Mouse (Mus musculus) left cerebral cortex, postnatal 10 days (tissue): ENCODE results near the gene Fam189a1. TPM values are rescaled to one million over a fixed set of nuclear protein-coding genes. Genes with fewer than 3 reads are reported as not detected.

ENCODE experiments used
- DNase-seq, 2 experiments: peaks; one replicate each; pipeline ENCODE4 v3.0.0; 2021 to 2022; ENCODE audit warnings: low spot score in 2 of 2, mixed read lengths in 1 of 2; ENCODE audit errors: extremely low spot score in 1 of 2
- intact Hi-C: fragments of 180-260 bp; cut with DNase I; formaldehyde crosslinking; loops from one replicate; pipeline ENCODE4 v1.15.1; 2025
- total RNA-seq, 2 experiments: library from RNA; stranded (reverse); gene quantifications; 2 replicates each; pipeline ENCODE4 v1.2.3; 2021

Fam189a1 gene
- total RNA-seq, 2 experiments from 2014 or later: 52.2 to 59.0 TPM

DNA sequence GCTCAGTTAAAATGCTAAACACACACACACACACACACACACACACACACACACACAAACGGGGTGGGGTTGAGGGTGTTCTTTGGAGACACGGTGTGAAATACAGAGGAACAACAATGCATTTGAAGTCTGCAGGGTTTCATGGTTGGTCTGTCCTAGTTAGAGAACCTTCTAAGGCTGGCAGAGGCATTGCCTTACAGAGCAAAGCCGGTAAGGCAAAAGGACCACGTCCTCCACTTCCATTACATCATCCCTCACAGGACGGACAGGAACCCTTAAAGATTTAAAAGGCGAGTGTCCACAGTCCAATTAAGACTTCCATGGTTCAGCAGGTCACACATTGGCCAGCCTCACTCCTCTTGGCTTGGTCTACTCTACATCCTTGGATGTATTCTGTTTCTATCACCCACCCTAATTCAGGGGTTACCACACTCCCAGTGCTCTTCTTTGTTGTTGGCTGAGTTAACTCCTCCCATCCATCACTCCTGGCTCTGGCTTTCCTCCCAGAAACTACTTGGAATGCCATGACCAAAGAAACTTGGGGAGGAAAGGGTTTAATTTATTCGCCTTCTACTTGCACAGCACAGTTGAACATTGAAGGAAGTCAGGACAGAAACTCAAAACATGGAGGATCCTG, 96.1 kb downstream of the Fam189a1 start:
- no peak for DNase-seq
- intact Hi-C loops: no loop called here

DNA sequence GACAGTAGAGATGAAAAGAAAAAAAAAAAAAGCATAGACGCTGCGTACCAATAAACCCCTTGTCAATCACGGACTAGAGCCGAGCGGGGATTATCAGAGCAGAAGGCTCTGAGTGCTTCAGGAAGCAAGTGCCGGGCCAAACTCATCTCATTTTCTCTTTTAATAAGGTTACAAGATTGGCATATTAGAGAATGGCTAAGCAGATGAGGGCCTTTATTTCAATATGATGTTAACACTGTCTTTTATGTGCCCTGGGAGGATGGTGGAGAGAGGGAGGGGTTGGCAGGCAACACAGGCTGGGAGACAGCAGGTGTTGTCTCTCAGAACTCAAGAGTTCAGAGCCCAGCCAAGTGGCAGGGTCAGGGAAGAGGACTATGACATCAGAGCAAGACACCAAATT, 99.5 kb downstream of the Fam189a1 start:
- intact Hi-C loops: no loop called here
- no peak for DNase-seq

DNA sequence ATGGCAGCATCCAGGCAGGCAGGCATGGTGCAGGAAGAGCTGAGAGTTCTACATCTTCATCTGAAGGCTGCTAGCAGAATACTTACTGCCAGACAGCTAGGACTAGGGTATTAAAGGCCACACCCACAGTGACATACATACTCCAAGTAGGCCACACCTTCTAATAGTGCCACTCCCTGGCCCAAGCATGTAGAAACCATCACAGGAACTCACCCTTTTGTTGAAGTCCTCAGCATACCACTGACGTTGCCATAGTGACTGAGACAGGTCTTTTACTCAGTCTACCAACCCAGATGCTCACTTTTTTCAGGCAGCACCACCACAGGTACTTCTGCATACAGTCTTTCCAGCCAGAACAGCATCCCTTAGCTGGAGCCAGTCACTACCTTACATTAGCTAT, 104.4 kb downstream of the Fam189a1 start:
- intact Hi-C loops: no loop called here
- no peak for DNase-seq

DNA sequence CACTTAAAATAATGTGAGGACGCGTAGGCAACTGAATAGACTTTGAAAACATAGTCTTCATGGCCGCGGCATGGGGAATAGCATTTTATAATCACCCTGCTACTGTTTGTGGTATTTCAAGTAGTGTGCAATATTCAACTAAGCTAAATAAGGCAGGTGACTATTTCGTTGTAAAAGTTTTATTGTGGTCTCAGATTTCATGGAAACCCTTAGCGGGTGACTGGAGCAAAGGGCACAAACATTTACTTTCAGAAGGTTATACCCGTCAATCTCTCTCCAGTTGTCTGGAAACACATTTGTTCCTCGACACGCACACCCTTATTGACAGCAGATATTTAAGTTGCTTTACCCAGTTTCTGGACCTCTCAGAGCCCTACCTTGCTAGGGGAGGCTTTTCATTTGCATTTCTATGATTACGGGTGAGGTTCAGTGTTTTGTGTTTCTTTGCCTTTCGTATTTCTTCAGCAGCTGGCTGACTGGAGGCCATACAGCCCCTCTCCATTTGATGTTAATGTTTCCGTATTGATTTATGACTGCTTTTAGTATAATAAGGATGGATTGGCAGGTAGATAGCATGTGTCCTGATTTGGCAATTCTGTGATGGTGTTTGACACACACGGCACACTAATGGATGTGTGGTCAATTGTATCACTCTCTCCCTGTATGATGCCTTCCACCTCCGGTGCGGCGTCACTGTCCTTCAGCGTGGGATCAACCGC, 107.0 kb downstream of the Fam189a1 start:
- intact Hi-C loops: no loop called here
- no peak for DNase-seq

DNA sequence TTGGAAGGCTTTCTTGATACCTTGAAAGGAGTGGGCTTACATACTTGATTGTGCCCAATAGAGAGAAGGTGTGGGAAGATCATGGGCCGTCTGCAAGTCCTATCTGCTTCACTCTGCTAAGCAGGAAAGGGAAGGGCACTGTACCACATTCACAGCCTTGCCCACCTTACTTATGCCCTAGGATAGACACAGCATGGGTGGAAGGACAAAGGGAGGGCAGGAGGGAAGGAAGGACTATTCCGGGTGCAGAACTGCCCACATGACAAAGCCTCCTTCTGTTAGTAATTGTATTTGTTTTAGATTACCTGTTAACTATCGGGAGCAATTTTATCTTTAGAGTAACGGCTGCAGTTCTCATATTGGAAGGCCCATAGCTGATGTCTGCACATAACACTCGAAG, 108.7 kb downstream of the Fam189a1 start:
- DNase-seq: no peak
- intact Hi-C loops: no loop called here

DNA sequence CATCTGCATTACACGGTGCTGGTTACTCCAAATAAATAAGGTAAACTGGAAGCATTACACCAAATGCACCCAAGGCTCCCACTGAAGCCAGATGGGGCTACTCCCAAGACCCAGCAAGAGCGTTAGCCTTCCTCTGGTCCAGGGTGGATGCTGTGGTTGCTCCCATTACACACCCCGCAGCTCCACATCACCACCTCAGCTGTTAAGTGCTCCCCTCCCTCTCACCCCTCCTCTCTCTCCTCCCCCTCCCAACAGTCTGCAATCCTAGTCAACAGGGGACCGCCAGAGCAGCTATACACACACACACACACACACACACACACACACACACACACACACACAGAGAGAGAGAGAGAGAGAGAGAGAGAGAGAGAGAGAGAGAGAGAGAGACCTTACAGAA, 109.7 kb downstream of the Fam189a1 start:
- intact Hi-C loops: no loop called here

DNA sequence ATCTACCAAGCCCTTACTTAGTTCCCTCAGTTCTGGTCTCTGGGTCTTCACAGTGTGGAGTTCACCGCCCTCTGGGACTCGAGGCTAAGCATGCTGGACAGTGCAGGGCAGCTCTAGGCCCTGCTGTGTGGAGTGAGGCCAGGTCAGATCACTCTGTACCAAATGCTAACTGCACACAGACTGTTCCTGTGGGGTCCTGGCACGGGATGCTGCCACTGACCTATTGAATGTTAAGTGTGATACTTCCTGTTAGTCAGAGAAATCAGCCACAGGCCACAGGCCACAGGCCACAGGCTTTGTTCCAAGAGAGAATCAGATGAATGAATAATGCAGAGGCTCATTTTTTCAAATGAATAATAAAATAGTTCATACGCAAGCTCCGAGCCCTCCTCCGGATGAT, 112.1 kb downstream of the Fam189a1 start:
- intact Hi-C loops: no loop called here
- DNase-seq: no peak

More for the DNA sequence above, 109.7 kb downstream of the Fam189a1 start:
- no peak for DNase-seq

DNA sequence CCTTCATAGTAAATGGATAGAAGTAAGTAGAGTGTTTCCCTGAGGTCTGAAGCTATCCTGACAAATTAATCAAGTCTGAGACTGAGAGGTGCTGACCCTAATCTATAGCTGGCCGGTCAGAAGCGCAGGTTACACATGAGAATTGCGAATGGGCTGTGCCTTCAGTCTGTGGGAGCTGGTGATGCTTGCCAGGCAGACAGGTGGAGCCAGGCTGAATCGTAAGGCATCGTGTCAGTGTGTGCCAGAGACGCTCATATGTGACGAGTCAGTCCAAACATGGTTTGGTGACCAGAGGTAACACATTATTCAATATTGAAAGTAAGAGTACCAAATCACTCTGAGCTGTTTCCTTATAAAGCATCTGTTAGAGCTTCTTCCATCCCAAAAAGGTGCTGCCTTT, 115.3 kb downstream of the Fam189a1 start:
- no peak for DNase-seq
- intact Hi-C loops: no loop called here

DNA sequence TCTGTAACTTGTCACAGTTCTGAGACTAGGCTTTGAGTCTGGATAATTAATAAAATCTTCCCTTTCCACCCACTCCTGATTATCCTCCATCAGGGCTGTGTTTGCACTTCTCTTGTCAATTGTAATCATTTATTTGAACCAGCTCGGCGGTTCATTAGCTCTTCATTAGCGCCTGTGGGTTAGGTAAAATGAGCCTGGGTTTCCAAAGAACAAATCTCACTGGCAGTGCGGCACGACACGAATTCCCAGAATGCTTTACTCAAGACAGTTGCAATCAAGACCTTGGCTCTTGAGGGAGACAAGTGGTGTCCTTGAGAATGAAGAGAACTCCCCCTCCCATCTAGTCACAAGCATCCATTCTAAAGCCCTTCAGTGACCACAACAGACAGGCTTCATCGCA, 124.6 kb downstream of the Fam189a1 start:
- DNase-seq: no peak
- intact Hi-C loops: no loop called here

DNA sequence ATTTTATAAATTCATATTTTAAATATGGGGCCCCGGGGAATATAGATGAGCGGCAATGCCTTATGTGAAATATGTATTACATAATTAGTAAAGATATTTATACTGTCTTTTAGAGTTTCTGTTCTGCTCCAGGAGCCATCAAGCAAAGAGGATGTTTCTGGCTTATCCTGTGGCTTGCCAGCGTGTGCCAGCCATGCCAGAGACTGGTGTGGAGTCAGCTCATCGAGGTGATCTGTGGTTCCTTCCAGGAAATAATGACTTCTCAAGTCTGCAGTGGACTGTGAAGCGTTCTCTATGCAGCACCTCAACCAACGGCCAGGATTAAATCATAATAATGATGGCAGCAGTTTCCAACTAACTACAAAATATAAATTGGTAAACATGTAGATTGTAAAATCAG, 125.2 kb downstream of the Fam189a1 start:
- no peak for DNase-seq
- intact Hi-C loops: no loop called here

DNA sequence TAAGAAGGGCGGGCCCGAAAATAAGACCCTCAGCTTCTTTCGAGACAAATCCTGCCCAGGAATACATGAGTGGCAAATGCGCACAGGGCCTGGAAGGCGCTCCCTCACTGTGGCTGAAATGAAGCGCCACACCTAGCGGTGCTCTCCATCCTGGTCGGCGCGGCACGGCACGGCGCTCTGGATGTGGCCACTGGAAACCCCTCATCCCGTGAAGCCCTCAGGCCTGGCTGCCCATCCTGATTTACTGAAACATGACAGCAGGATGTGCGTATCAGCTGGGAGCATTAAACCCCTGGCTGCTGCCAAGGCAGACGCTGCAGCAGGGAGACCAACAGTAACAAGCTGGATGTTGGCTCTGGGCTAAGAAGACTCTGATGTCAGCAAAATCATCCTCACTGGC, 126.4 kb downstream of the Fam189a1 start:
- DNase-seq: no peak
- intact Hi-C loops: no loop called here

DNA sequence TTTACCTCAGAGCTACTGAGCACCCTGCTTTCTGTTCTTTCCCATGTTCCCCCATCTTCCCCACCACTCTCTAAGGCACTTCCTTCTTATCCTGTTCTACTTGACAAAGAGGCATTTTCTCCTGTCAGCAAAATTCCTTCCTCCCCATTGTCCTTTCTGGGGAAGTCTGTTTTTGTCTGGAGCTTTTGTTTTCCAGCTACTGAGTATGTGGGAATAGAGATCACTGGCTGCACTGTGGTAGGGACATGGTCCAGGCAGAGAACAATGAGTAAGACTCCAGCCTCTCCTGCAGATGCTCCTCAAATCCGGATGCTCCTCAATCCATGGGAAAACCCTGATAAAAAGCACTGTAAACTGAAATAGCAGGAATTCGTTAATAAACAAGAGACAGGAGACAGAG, 135.1 kb downstream of the Fam189a1 start:
- intact Hi-C loops: no loop called here
- DNase-seq: no peak

DNA sequence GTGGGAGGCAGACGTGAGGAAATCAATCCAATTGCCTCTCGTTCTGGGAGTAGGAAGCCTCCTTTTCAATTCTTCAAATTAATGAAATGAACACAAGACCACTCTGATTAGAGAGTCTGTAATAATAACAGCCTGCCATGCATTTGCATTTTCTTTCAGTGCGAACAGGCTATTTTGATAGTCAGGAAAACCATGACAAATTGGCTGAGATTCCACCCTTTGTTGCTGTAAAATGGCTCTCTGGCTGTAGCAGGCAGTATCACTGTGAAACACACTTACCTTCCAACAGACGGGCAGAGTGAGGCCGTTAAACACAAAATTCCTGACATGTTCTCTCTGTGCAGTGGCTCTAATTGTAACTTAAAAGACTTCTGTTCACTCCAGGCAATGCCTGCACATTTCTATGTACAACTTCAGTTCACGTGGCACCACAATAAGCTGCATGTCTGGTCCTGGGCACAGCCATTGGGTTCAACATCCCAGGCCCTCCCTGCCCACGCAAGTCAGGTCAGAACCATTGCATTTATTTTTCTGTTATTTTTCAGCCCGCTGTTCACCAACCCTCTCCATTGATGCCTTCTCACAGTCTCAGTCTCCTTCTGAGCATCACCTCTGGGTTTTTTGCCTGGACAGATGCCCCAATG, 138.2 kb downstream of the Fam189a1 start:
- intact Hi-C loops: no loop called here
- no peak for DNase-seq

DNA sequence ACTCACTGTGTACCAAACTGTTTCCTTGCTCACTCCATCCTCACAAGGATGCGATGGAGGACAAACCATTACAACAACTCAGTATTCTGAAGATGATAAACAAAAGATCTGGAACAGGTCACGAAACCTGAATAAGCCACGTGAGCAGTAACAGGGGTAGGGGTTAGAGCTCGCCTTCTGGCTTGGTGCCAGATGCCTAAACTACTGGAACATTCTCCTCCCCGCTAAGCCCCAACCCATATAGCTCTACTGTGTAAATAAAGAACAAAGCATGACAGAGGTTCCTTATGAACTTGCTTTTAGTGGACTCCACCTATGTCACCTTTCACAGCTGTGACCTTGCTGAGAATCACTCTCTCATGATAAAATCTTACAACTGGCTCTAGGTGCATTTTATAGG, 139.0 kb downstream of the Fam189a1 start:
- intact Hi-C loops: no loop called here
- no peak for DNase-seq

DNA sequence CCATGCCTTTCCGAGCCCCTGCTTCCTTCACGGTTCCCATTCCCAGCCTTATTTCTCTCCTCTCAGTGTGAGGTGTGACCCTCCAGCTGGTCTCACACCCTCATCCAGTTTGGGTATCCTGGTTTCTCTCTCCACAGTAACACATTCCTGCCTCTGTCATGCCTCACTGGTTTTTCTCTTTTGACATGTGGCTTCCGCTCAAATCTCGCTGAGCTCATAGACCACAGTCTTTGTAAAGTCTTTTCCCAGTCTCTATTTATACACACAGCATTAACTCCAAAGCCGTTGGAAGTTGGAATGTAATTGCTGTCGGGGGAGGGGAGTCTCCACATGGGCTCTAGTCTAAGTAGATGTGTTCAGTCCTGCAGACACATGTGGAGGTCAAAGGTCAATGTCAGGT, 145.2 kb downstream of the Fam189a1 start:
- DNase-seq: no peak
- intact Hi-C loops: no loop called here

DNA sequence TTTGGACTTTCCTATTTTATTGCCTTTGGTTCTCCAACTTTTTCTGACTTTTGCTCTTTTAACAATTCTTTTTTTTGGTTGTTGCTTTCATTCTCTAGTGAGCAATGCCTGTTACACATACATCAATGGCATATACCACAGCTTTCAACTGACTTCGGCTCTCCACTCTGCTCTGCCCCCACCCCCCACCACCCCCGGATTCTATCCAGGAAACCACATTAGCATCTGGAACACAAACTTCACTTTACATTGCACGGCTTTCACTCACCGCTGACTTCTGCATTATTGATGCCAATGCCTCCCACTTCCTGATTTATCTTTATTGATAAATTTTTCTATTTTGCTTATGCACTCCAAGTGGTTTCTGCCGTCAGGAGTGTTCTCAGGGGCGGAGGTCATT, 146.1 kb downstream of the Fam189a1 start:
- DNase-seq: no peak
- intact Hi-C loops: no loop called here

DNA sequence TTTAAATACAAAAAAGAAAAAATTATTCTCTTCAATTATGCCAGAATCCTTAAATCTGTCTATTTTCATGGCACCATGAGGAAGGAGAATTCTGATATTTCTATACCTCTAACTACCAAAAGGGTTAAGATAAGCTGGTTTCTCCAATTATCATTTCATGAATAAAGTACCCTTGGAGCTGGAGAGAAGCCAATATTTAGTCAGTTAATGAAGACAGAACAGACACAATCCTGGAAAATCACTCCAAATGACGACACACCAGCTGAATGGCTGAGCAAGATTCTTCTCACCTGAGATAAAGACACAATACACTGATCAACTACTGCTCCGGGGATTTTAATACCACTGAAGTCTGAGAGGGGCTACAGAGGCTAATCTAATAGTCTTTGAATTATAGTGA, 150.6 kb downstream of the Fam189a1 start:
- DNase-seq: no peak
- intact Hi-C loops: no loop called here

DNA sequence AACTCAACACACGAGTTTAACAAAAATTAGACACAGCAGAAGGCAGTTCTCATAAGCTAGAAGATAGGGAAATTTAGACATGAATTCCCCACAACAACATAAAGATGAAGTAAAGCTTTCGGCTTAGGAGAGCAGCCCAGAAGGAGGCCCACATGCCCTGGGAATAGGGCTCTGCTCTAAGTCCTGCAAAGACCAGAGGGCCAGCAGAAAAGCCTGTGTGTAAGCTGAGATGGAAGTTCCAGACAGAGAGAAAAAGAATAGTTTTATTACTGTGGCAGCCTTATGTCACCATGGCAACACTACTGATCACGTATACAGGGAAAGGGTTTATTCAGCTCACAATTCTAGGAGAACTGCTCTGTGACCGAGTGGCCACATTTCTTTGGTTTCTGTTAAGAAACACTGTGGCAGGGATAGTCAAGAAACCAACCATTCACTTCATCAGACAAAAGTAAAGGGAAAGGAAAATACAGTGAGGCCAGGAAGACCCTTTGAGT, 156.6 kb downstream of the Fam189a1 start:
- no peak for DNase-seq
- intact Hi-C loops: no loop called here

DNA sequence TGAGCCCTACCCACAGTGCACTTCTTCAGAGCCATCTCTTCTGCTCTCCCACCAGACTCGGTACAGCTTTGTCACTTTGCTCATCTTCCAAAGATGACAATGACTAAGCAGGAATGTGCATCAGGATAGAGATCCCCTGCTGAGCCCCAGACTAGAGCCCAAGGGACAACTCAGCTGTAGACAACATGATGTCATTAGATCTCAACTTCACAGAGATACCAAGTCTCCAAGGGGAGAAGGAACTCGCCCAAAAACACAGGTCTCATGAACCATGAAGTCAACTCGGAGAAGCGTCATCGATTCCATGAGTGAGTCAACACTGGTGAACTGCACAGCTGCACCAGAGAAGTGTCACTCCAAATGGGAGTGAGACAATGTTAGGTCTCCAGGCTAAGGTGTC, 158.6 kb downstream of the Fam189a1 start:
- no peak for DNase-seq
- intact Hi-C loops: no loop called here

DNA sequence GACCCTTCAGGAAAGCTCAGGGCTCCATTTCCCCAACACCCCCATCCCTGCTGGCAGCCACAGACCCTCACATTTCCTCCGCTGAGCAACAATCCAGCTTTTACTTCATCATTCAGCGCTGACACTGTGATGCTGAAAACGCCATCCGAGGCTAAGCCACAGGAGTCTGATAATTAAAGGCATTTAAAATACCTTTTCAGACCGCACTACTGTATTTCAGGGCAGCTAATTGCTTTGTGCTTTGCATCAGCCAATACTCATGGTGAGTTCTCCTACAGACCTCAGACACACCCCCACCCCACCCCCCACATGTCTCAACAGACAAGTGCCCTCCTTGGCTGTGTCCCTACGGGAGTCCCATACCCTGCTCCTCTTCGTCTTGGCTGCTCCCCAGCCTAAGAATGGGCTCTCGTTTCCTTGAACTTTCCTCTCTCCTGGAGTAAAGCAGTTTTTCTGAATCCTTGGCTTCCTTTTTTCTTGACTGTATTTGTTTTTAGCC, 160.4 kb downstream of the Fam189a1 start:
- DNase-seq: no peak
- intact Hi-C loops: no loop called here
